Mouse (Mus musculus) lung, postnatal 0 days (tissue): ENCODE data around the gene Odaph. TPM values are rescaled to one million over a fixed set of nuclear protein-coding genes. Genes with fewer than 3 reads are reported as not detected.

Experiments
- ATAC-seq: fragments of 200-750 bp; cut with Nextera tagmentation; 2 replicates; pipeline ENCODE4 v1.8.0; 2017; ENCODE audit warnings: moderate library complexity
- DNase-seq: peaks from one replicate; pipeline ENCODE4 v3.0.0-alpha.2; 2016; ENCODE audit warnings: low spot score
- H3K27ac ChIP-seq: fragments of 300-500 bp; sonication (generic); 2 replicates; pipeline ENCODE4 v1.5.1; 2014; ENCODE audit warnings: antibody characterized with exemption, mild to moderate bottlenecking, low read length, mixed read lengths
- H3K27me3 ChIP-seq: fragments of 300-500 bp; sonication (generic); replicated peaks from 2 replicates; pipeline ENCODE4 v1.6.1; 2014; ENCODE audit warnings: low read length, mixed read lengths; ENCODE audit not compliant: insufficient read depth
- H3K36me3 ChIP-seq: fragments of 300-500 bp; sonication (generic); 2 replicates; pipeline ENCODE4 v1.6.1; 2014; ENCODE audit warnings: low read length, mixed read lengths; ENCODE audit not compliant: insufficient read depth
- H3K4me1 ChIP-seq: fragments of 300-500 bp; sonication (generic); 2 replicates; pipeline ENCODE4 v1.6.1; 2014; ENCODE audit warnings: antibody characterized with exemption, low read depth, low read length, mixed read lengths; ENCODE audit not compliant: insufficient read depth
- H3K4me2 ChIP-seq: fragments of 300-500 bp; sonication (generic); replicated peaks from 2 replicates; pipeline ENCODE4 v1.6.1; 2014; ENCODE audit warnings: low read depth, mild to moderate bottlenecking, low read length, moderate library complexity, mixed read lengths
- H3K4me3 ChIP-seq: fragments of 300-500 bp; sonication (generic); 2 replicates; pipeline ENCODE4 v1.5.1; 2014; ENCODE audit warnings: low read depth, low read length
- H3K9ac ChIP-seq: fragments of 300-500 bp; sonication (generic); replicated peaks from 2 replicates; pipeline ENCODE4 v1.6.1; 2014; ENCODE audit warnings: low read depth, mild to moderate bottlenecking
- H3K9me3 ChIP-seq: fragments of 300-500 bp; sonication (generic); 2 replicates; pipeline ENCODE4 v1.6.1; 2016; ENCODE audit warnings: low read length, mixed read lengths
- CTCF ChIP-seq: IDR thresholded peaks from 2 replicates; pipeline ENCODE4 v1.5.1; 2016; ENCODE audit warnings: antibody characterized with exemption, mild to moderate bottlenecking
- EP300 ChIP-seq: IDR thresholded peaks from 2 replicates; pipeline ENCODE4 v1.6.1; 2016; ENCODE audit warnings: antibody characterized with exemption, mild to moderate bottlenecking, control low read depth
- WGBS: fragments of 180-500 bp; shearing (Covaris S2); extraction: QIAGEN DNeasy Blood & Tissue Kit; methylation state at CpG from one replicate; pipeline ENCODE4 v1.1.7; 2014; 5-methylcytosine and 5-hydroxymethylcytosine counted together
- polyA plus RNA-seq: library from polyadenylated mRNA; unstranded; fragments of >200 nt; fragmentation: Nextera tagmentation; extraction: Ambion mirVana; gene quantifications from 2 replicates; pipeline ENCODE4 v1.2.1, GENCODE M21; 2015

Odaph gene
- polyA plus RNA-seq, 1 experiment from 2014 or later: 0.21 TPM

- Histone ChIP-seq H3K9me3 (no peaks in the 10 kb centered on the region), H3K9ac (peak overlapping the region; percentile 58), H3K4me3 (peak overlapping the region; percentile 84), H3K27me3 (no peaks in the 10 kb centered on the region), H3K4me1 (no peaks in the 10 kb centered on the region), H3K27ac (peak overlapping the region; percentile 77), H3K36me3 (no peaks in the 10 kb centered on the region), H3K4me2 (peak overlapping the region; percentile 77)
- under 1% methylated on average over 68 of the region's 68 CpGs for WGBS
- DNase-seq: peak; percentile 95
- peak; percentile 100 for ATAC-seq
- TF ChIP-seq EP300 (no peak), CTCF (no peak; the same call in 1 of the 2 replicates)
These were observed 55.4 kb downstream of the Odaph start for GRCm38 (mm10) chr5:92042377-92043348.

GRCm38 (mm10) chr5:92043783-92044182, 56.5 kb downstream of the Odaph start, which contains the start of gene Cdkl2:
Gene Cdkl2 (minus strand): TSS chr5:92043883.
- Histone ChIP-seq H3K4me3 (peak within 1 kb of the TSS; percentile 84), H3K4me1 (no peaks in the 10 kb centered on the region), H3K36me3 (no peaks in the 10 kb centered on the region), H3K4me2 (peak within 1 kb of the TSS; percentile 77), H3K27ac (peak within 1 kb of the TSS; percentile 77), H3K9ac (peak within 1 kb of the TSS; percentile 58), H3K9me3 (no peaks in the 10 kb centered on the region), H3K27me3 (no peaks in the 10 kb centered on the region)
- DNase-seq (no peak), ATAC-seq (no peak)
- WGBS: 77% methylated on average over 4 of the region's 4 CpGs
- TF ChIP-seq CTCF (no peak), EP300 (no peak)

Other genes starting within 250 kb of the Odaph start
- gene Rchy1, start 24.4 kb upstream of the Odaph start, polyA plus RNA-seq: 70.7 and 72.4 TPM in 2 replicates
- gene Cdkl2, start 56.4 kb downstream of the Odaph start, polyA plus RNA-seq: 5.1 and 6.2 TPM in 2 replicates
- gene G3bp2, start 96.2 kb downstream of the Odaph start, polyA plus RNA-seq: 95.2 and 102 TPM in 2 replicates
- 28.8 and 31.7 TPM in 2 replicates for gene Uso1, start 150.5 kb downstream of the Odaph start, polyA plus RNA-seq
- gene U90926, start 227.9 kb downstream of the Odaph start, polyA plus RNA-seq: not detected in 2 replicates